25 mouse cellular contexts compared by ENCODE assay signal in genomic region chr9:47059339-47060005, GRCm38 (mm10).
DNase-seq lines count a peak whose midpoint lies in the region; ATAC-seq lines count a peak whose summit lies in the region.
"Had no signal": no experiment of that assay in that cellular context is flagged by ENCODE, and none has a peak within 500 bp of the region (broad histone marks: within the 10 kb centered on the region; RNA-seq: fewer than 3 reads in every experiment).

No protein-coding gene starts in this region.

- no peak overlapping the region for H3K9ac ChIP-seq in heart, embryonic 14.5 days (ENCODE audit: low read length)
- no peak overlapping the region for H3K9ac ChIP-seq in limb, embryonic 11.5 days (ENCODE audit: low read length)
- H3K9ac ChIP-seq: forebrain, embryonic 13.5 days; heart, embryonic 13.5 days; hindbrain, embryonic 13.5 days; intestine, embryonic 15.5 days had no signal

- no peak overlapping the region for H3K27ac ChIP-seq in heart, embryonic 14.5 days (replicated peaks in 1 of 2; ENCODE audit: control insufficient read depth in 1 of 2, insufficient read depth in 1 of 2, low read depth in 2 of 2, low read length in 2 of 2)
- no peak overlapping the region for H3K27ac ChIP-seq in embryonic facial prominence, embryonic 10.5 days (replicated peaks)
- H3K27ac ChIP-seq in limb, embryonic 11.5 days (replicated peaks; ENCODE audit: low read depth, low read length) = no peak overlapping the region
- H3K27ac ChIP-seq: forebrain, embryonic 10.5 days; forebrain, embryonic 13.5 days; heart, embryonic 10.5 days; heart, embryonic 13.5 days; hindbrain, embryonic 10.5 days; hindbrain, embryonic 13.5 days; intestine, embryonic 15.5 days had no signal

- H3K4me3 ChIP-seq in heart, embryonic 14.5 days (ENCODE audit: control insufficient read depth in 1 of 2, insufficient read depth in 1 of 2, low read depth in 1 of 2, low read length in 2 of 2) = no peak overlapping the region
- no peak overlapping the region for H3K4me3 ChIP-seq in embryonic facial prominence, embryonic 10.5 days
- H3K4me3 ChIP-seq in limb, embryonic 11.5 days (ENCODE audit: low read depth, low read length) = no peak overlapping the region
- H3K4me3 ChIP-seq: forebrain, embryonic 10.5 days; forebrain, embryonic 13.5 days; heart, embryonic 10.5 days; heart, embryonic 13.5 days; hindbrain, embryonic 10.5 days; hindbrain, embryonic 13.5 days; intestine, embryonic 15.5 days had no signal

- DNase-seq in embryo, embryonic 10.5 days (ENCODE audit: low spot score) = peak; percentile 19
- no peak for DNase-seq in embryo, embryonic 9.5 days (ENCODE audit: extremely low spot score)
- no peak for DNase-seq in heart, adult 9 months (ENCODE audit: low spot score in 2 of 2)
- peak; percentile 23 for DNase-seq in embryonic facial prominence, embryonic 10.5 days (ENCODE audit: low spot score)
- peak; percentile 52 for DNase-seq in limb, embryonic 11.5 days (ENCODE audit: low spot score)
- DNase-seq in gastrocnemius, postnatal 25 days = no peak
- DNase-seq: adrenal gland, adult 8-10 months; adrenal gland, postnatal 25 days; cerebellum, adult 11-12 months; cerebellum, adult 9-10 months; cerebellum, postnatal 14 days; gastrocnemius, postnatal 10 days; heart, adult 18-20 months; heart, postnatal 36 days had no signal

- H3K9me3 ChIP-seq in heart, embryonic 14.5 days (ENCODE audit: control insufficient read depth, low read length) = no peaks in the 10 kb centered on the region
- H3K9me3 ChIP-seq in embryonic facial prominence, embryonic 10.5 days = no peaks in the 10 kb centered on the region
- H3K9me3 ChIP-seq in limb, embryonic 11.5 days (ENCODE audit: control insufficient read depth, low read length) = no peaks in the 10 kb centered on the region
- H3K9me3 ChIP-seq: forebrain, embryonic 10.5 days; forebrain, embryonic 13.5 days; heart, embryonic 10.5 days; heart, embryonic 13.5 days; hindbrain, embryonic 10.5 days; hindbrain, embryonic 13.5 days; intestine, embryonic 15.5 days had no signal

- 66% methylated on average over 7 of the region's 7 CpGs for WGBS in heart, embryonic 14.5 days
- WGBS in embryonic facial prominence, embryonic 10.5 days = 82% methylated on average over 7 of the region's 7 CpGs
- 45% methylated on average over 7 of the region's 7 CpGs for WGBS in limb, embryonic 11.5 days

- ATAC-seq in heart, embryonic 14.5 days (ENCODE audit: insufficient number of reproducible peaks, insufficient read depth, low FRiP score, low read depth) = 0 out of 2 replicates have a peak, but pooled peaks have one; percentile 17
- ATAC-seq in limb, embryonic 11.5 days (ENCODE audit: insufficient number of reproducible peaks, low FRiP score, low TSS enrichment, low read depth) = no peak
- ATAC-seq: activated CD4-positive, CD25-positive, alpha-beta regulatory T cell, adult 4 months; forebrain, embryonic 13.5 days; forebrain, embryonic 16.5 days; hindbrain, embryonic 16.5 days; intestine, embryonic 15.5 days had no signal

- no peaks in the 10 kb centered on the region; the same call in 1 of the 2 replicates for H3K27me3 ChIP-seq in heart, embryonic 14.5 days (ENCODE audit: control insufficient read depth, insufficient read depth, low read length)
- no peaks in the 10 kb centered on the region for H3K27me3 ChIP-seq in embryonic facial prominence, embryonic 10.5 days (replicated peaks; ENCODE audit: low read depth, poor library complexity, severe bottlenecking)
- H3K27me3 ChIP-seq in limb, embryonic 11.5 days (ENCODE audit: control insufficient read depth, insufficient read depth, low read length) = no peaks in the 10 kb centered on the region
- H3K27me3 ChIP-seq: forebrain, embryonic 13.5 days; hindbrain, embryonic 13.5 days; intestine, embryonic 15.5 days had no signal

- H3K4me2 ChIP-seq in heart, embryonic 14.5 days (ENCODE audit: low read length) = no peak overlapping the region
- H3K4me2 ChIP-seq in limb, embryonic 11.5 days (ENCODE audit: low read depth, severe bottlenecking) = no peak overlapping the region
- H3K4me2 ChIP-seq: forebrain, embryonic 13.5 days; heart, embryonic 13.5 days; hindbrain, embryonic 13.5 days; intestine, embryonic 15.5 days had no signal

- H3K36me3 ChIP-seq in heart, embryonic 14.5 days (ENCODE audit: control insufficient read depth, insufficient read depth, low read length) = no peaks in the 10 kb centered on the region
- H3K36me3 ChIP-seq in embryonic facial prominence, embryonic 10.5 days (replicated peaks) = no peaks in the 10 kb centered on the region
- no peaks in the 10 kb centered on the region for H3K36me3 ChIP-seq in limb, embryonic 11.5 days (ENCODE audit: control insufficient read depth, insufficient read depth, low read length)
- H3K36me3 ChIP-seq: forebrain, embryonic 10.5 days; heart, embryonic 10.5 days; heart, embryonic 13.5 days; hindbrain, embryonic 10.5 days; hindbrain, embryonic 13.5 days; intestine, embryonic 15.5 days had no signal

- H3K4me1 ChIP-seq in heart, embryonic 14.5 days (ENCODE audit: control insufficient read depth in 2 of 2, insufficient read depth in 2 of 2, low read length in 2 of 2) = no peaks in the 10 kb centered on the region
- peaks cover 7% of the 10 kb centered on the region; the same call in 1 of the 2 replicates for H3K4me1 ChIP-seq in embryonic facial prominence, embryonic 10.5 days
- H3K4me1 ChIP-seq in limb, embryonic 11.5 days (ENCODE audit: control insufficient read depth, insufficient read depth, low read length) = no peaks in the 10 kb centered on the region
- H3K4me1 ChIP-seq: forebrain, embryonic 10.5 days; heart, embryonic 10.5 days; heart, embryonic 13.5 days; intestine, embryonic 15.5 days had no signal

Comparison
In these comparisons a context has a peak if more than half of its experiments do, and no peak if none do; other contexts are left out.
1. DNase-seq: peak in embryo, embryonic 10.5 days (single experiment), embryonic facial prominence, embryonic 10.5 days (single experiment) and limb, embryonic 11.5 days (single experiment); none in embryo, embryonic 9.5 days (single experiment), heart, adult 9 months (0 of 2) and gastrocnemius, postnatal 25 days (single experiment).